In genomic region chr8:110761988-110762387, GRCm38 (mm10) we compare ENCODE assay signal across 11 mouse cellular contexts. TPM values are rescaled to one million over a fixed set of nuclear protein-coding genes. Genes with fewer than 3 reads are reported as not detected.
DNase-seq lines count a peak whose midpoint lies in the region; ATAC-seq and TF ChIP-seq lines count a peak whose summit lies in the region.
"Had no signal": no experiment of that assay in that cellular context is flagged by ENCODE, and none has a peak within 500 bp of the region (broad histone marks: within the 10 kb centered on the region; RNA-seq: fewer than 3 reads in every experiment).

No protein-coding gene starts in this region.

- no peak overlapping the region for H3K4me3 ChIP-seq in midbrain, postnatal 0 days (ENCODE audit: low read depth, low read length)
- no peak overlapping the region for H3K4me3 ChIP-seq in midbrain, embryonic 14.5 days (replicated peaks; ENCODE audit: low read depth, low read length)
- H3K4me3 ChIP-seq in heart, embryonic 12.5 days, result no peak overlapping the region

- H3K27me3 ChIP-seq in midbrain, postnatal 0 days (ENCODE audit: insufficient read depth, low read length), result no peaks in the 10 kb centered on the region
- H3K27me3 ChIP-seq in midbrain, embryonic 14.5 days (ENCODE audit: control insufficient read depth, insufficient read depth, low read length), result no peaks in the 10 kb centered on the region
- H3K27me3 ChIP-seq in heart, embryonic 12.5 days (replicated peaks), result no peaks in the 10 kb centered on the region

- no peaks in the 10 kb centered on the region for H3K36me3 ChIP-seq in midbrain, postnatal 0 days (ENCODE audit: insufficient read depth, low read length)
- H3K36me3 ChIP-seq in midbrain, embryonic 14.5 days (ENCODE audit: control insufficient read depth, insufficient read depth, low read length), result no peaks in the 10 kb centered on the region
- no peaks in the 10 kb centered on the region for H3K36me3 ChIP-seq in heart, embryonic 12.5 days

- no peak overlapping the region for H3K9ac ChIP-seq in midbrain, postnatal 0 days (replicated peaks; ENCODE audit: low read length, poor library complexity, severe bottlenecking)
- H3K9ac ChIP-seq in midbrain, embryonic 14.5 days (replicated peaks; ENCODE audit: low read length), result no peak overlapping the region
- H3K9ac ChIP-seq in heart, embryonic 12.5 days, result no peak overlapping the region

- no peaks in the 10 kb centered on the region for H3K4me1 ChIP-seq in midbrain, postnatal 0 days (ENCODE audit: insufficient read depth, low read length)
- no peaks in the 10 kb centered on the region for H3K4me1 ChIP-seq in midbrain, embryonic 14.5 days (ENCODE audit: control insufficient read depth, insufficient read depth, low read length)
- H3K4me1 ChIP-seq in heart, embryonic 12.5 days (replicated peaks), result peaks cover 8% of the 10 kb centered on the region

- H3K27ac ChIP-seq in midbrain, postnatal 0 days (ENCODE audit: low read depth, low read length), result no peak overlapping the region
- no peak overlapping the region for H3K27ac ChIP-seq in midbrain, embryonic 14.5 days (replicated peaks; ENCODE audit: low read depth, low read length)
- no peak overlapping the region for H3K27ac ChIP-seq in heart, embryonic 12.5 days (ENCODE audit: poor library complexity, severe bottlenecking)
- H3K27ac ChIP-seq: macrophage had no signal

- 69% methylated on average over 6 of the region's 6 CpGs for WGBS in midbrain, postnatal 0 days
- WGBS in midbrain, embryonic 14.5 days, result 74% methylated on average over 6 of the region's 6 CpGs
- 51% methylated on average over 6 of the region's 6 CpGs for WGBS in heart, embryonic 12.5 days

- H3K4me2 ChIP-seq in midbrain, postnatal 0 days (ENCODE audit: low read depth, low read length, poor library complexity, severe bottlenecking), result no peak overlapping the region
- no peak overlapping the region for H3K4me2 ChIP-seq in midbrain, embryonic 14.5 days (ENCODE audit: low read length)
- H3K4me2 ChIP-seq in heart, embryonic 12.5 days, result no peak overlapping the region

- ATAC-seq in midbrain, postnatal 0 days (ENCODE audit: low FRiP score), result no peak
- no peak for ATAC-seq in midbrain, embryonic 14.5 days (ENCODE audit: low FRiP score, low TSS enrichment)
- no peak for ATAC-seq in heart, embryonic 12.5 days (ENCODE audit: insufficient number of reproducible peaks, low FRiP score)

- TF ChIP-seq CTCF in midbrain, postnatal 0 days (IDR thresholded peaks at IDR 0.05), result peak; percentile 34

- H3K9me3 ChIP-seq in midbrain, postnatal 0 days (ENCODE audit: low read length), result no peaks in the 10 kb centered on the region
- no peaks in the 10 kb centered on the region for H3K9me3 ChIP-seq in midbrain, embryonic 14.5 days (ENCODE audit: control insufficient read depth, low read length)
- H3K9me3 ChIP-seq in heart, embryonic 12.5 days (replicated peaks), result no peaks in the 10 kb centered on the region

- DNase-seq in adrenal gland, postnatal 36 days, result peak; percentile 18 to 32
- DNase-seq in adrenal gland, postnatal 4 days (ENCODE audit: low spot score in 2 of 2), result no peak
- peak; percentile 42 for DNase-seq in kidney, postnatal 10 days
- no peak for DNase-seq in kidney, adult 9 months
- no peak for DNase-seq in midbrain, postnatal 0 days (ENCODE audit: low spot score)
- no peak for DNase-seq in midbrain, embryonic 14.5 days
- no peak for DNase-seq in frontal cortex, postnatal 36 days (ENCODE audit: low spot score in 2 of 2)
- DNase-seq: gastrocnemius, postnatal 25 days; right cerebral cortex, postnatal 4 days had no signal

RNA-seq across cellular contexts. Expression of gene Mtss1l, which starts 40.7 kb away (rescaled TPM):
- 10 to 100 TPM; 20.8 to 23.1 TPM for total RNA-seq in adrenal gland, postnatal 36 days (2021)
- total RNA-seq in adrenal gland, postnatal 4 days (2021), result 10 to 100 TPM; 51.6 to 53.3 TPM
- 90.5 and 101 TPM in 2 replicates for total RNA-seq in midbrain, postnatal 0 days (2014; rRNA removed)
- polyA plus RNA-seq in midbrain, postnatal 0 days (2015; fragmentation: Nextera tagmentation; extraction: Ambion mirVana), result 35.2 and 37.7 TPM in 2 replicates
- 27.5 and 31.4 TPM in 2 replicates for polyA plus RNA-seq in midbrain, embryonic 14.5 days (2014; fragmentation: Nextera tagmentation; extraction: Ambion mirVana)
- polyA plus RNA-seq in heart, embryonic 12.5 days (2016; fragmentation: Nextera tagmentation; extraction: Ambion mirVana), result 12.9 and 14.3 TPM in 2 replicates

RNA-seq across cellular contexts. Expression of gene Il34, which starts 43.7 kb away (rescaled TPM):
- 10 to 100 TPM; 19.6 to 51.0 TPM for total RNA-seq in adrenal gland, postnatal 36 days (2021)
- 1 to 10 TPM; 5.6 to 9.2 TPM for total RNA-seq in adrenal gland, postnatal 4 days (2021)
- 5.4 and 5.8 TPM in 2 replicates for total RNA-seq in midbrain, postnatal 0 days (2014; rRNA removed)
- 9.1 and 11.3 TPM in 2 replicates for polyA plus RNA-seq in midbrain, postnatal 0 days (2015; fragmentation: Nextera tagmentation; extraction: Ambion mirVana)
- 0.34 and 3.9 TPM in 2 replicates for polyA plus RNA-seq in midbrain, embryonic 14.5 days (2014; fragmentation: Nextera tagmentation; extraction: Ambion mirVana)
- polyA plus RNA-seq in heart, embryonic 12.5 days (2016; fragmentation: Nextera tagmentation; extraction: Ambion mirVana), result 0.13 and 0.32 TPM in 2 replicates
- polyA plus RNA-seq: macrophage had no signal

Comparison
In these comparisons a context has a peak if more than half of its experiments do, and no peak if none do; other contexts are left out.
1. DNase-seq: peak in adrenal gland, postnatal 36 days (2 of 2) and kidney, postnatal 10 days (single experiment); none in adrenal gland, postnatal 4 days (0 of 2), kidney, adult 9 months (single experiment), midbrain, postnatal 0 days (single experiment), midbrain, embryonic 14.5 days (single experiment) and frontal cortex, postnatal 36 days (0 of 2).